ENCODE assay signal across 26 mouse cellular contexts in the genomic region with DNA sequence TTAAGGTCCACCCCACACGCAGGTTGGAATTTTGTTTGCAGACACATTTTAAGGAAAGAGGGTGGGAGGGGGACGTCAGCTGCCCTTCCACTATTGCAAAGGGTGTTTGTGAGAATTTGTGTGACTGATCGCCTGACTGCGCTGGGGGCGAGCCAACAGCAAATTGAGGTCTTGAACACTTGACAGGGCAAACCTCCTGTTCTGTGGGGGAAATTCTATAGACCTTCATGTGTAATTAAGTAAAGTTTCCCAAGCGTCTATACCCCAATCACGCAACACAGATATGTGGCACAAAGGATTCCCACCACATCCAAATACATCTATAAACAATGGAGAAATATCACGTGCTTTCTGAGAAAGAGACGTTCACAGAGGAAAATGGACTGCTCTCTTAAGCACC.
"Had no signal": no experiment of that assay in that cellular context is flagged by ENCODE, and none has a peak within 500 bp of the region (broad histone marks: within the 10 kb centered on the region; RNA-seq: fewer than 3 reads in every experiment).

No protein-coding gene starts in this region.

- H3K4me1 ChIP-seq: heart, embryonic 12.5 days; hindbrain, embryonic 10.5 days; hindbrain, embryonic 12.5 days; intestine, embryonic 15.5 days; liver, embryonic 13.5 days had no signal

- H3K9me3 ChIP-seq: heart, embryonic 10.5 days; heart, embryonic 12.5 days; hindbrain, embryonic 10.5 days; hindbrain, embryonic 12.5 days; intestine, embryonic 15.5 days; limb, embryonic 10.5 days; limb, embryonic 12.5 days; liver, embryonic 13.5 days had no signal

- H3K27me3 ChIP-seq: heart, embryonic 12.5 days; intestine, embryonic 15.5 days; limb, embryonic 12.5 days; liver, embryonic 13.5 days had no signal

- H3K27ac ChIP-seq: heart, embryonic 10.5 days; hindbrain, embryonic 10.5 days; hindbrain, embryonic 12.5 days; hindbrain, embryonic 14.5 days; intestine, embryonic 15.5 days; layer of hippocampus, adult 2 months; left cerebral cortex, adult 2 months; limb, embryonic 12.5 days; liver, embryonic 13.5 days had no signal

- ATAC-seq: hindbrain, embryonic 16.5 days; inflammation-experienced regulatory T-cells, adult 6 months; intestine, embryonic 15.5 days; intestine, postnatal 0 days had no signal

- H3K4me3 ChIP-seq: heart, embryonic 10.5 days; heart, embryonic 12.5 days; hindbrain, embryonic 10.5 days; hindbrain, embryonic 12.5 days; intestine, embryonic 15.5 days; layer of hippocampus, adult 2 months; left cerebral cortex, adult 2 months; limb, embryonic 10.5 days; limb, embryonic 12.5 days; liver, embryonic 13.5 days had no signal

- H3K9ac ChIP-seq: heart, embryonic 12.5 days; hindbrain, embryonic 12.5 days; hindbrain, embryonic 14.5 days; intestine, embryonic 15.5 days; limb, embryonic 12.5 days; liver, embryonic 13.5 days had no signal

- H3K4me2 ChIP-seq: heart, embryonic 12.5 days; hindbrain, embryonic 12.5 days; hindbrain, embryonic 14.5 days; intestine, embryonic 15.5 days; limb, embryonic 12.5 days; liver, embryonic 11.5 days; liver, embryonic 13.5 days had no signal

- H3K36me3 ChIP-seq: heart, embryonic 10.5 days; heart, embryonic 12.5 days; hindbrain, embryonic 10.5 days; hindbrain, embryonic 12.5 days; intestine, embryonic 15.5 days; limb, embryonic 10.5 days; limb, embryonic 12.5 days; liver, embryonic 13.5 days had no signal

- DNase-seq: gastrocnemius, postnatal 14 days; gastrocnemius, postnatal 36 days; heart, adult 18-20 months; heart, postnatal 10 days; heart, postnatal 4 days; kidney, adult 18-20 months; kidney, adult 8-10 months; kidney, postnatal 10 days; kidney, postnatal 25 days; kidney, postnatal 4 days; liver; liver, embryonic 13.5 days had no signal
